Mouse (Mus musculus) CH12.LX (cell line): ENCODE results near the gene Cask.
A peak's percentile ranks its signal among the peaks of the same experiment; 100 is the strongest.

ENCODE experiments used
- CHD1 ChIP-seq: IDR thresholded peaks from 2 replicates; pipeline ENCODE4 v1.6.1; 2012; ENCODE audit warnings: low read depth, low read length, improper control_type of control experiment, inconsistent platforms
- CHD2 ChIP-seq: IDR thresholded peaks from 2 replicates; pipeline ENCODE4 v1.6.1; 2011; ENCODE audit warnings: low read length, improper control_type of control experiment
- CTCF ChIP-seq, 2 experiments: IDR thresholded peaks in 1 of 2; conservative IDR thresholded peaks in 1 of 2; 2 replicates each; pipeline ENCODE4 v1.5.1; 2011 to 2012; ENCODE audit warnings: low read depth in 2 of 2, low read length in 2 of 2, improper control_type of control experiment in 1 of 2, inconsistent platforms in 1 of 2, mild to moderate bottlenecking in 1 of 2, moderate library complexity in 1 of 2
- HCFC1 ChIP-seq: IDR thresholded peaks from 2 replicates; pipeline ENCODE4 v1.6.1; 2012; ENCODE audit warnings: low read depth, mild to moderate bottlenecking, inconsistent platforms, low read length, improper control_type of control experiment
- KAT2A ChIP-seq: IDR thresholded peaks from 2 replicates; pipeline ENCODE4 v1.6.1; 2012; ENCODE audit warnings: low read length, improper control_type of control experiment, inconsistent platforms; ENCODE audit not compliant: insufficient replicate concordance
- MAFK ChIP-seq: IDR thresholded peaks from 2 replicates; pipeline ENCODE4 v1.6.1; 2011; ENCODE audit warnings: low read length, improper control_type of control experiment; ENCODE audit not compliant: insufficient replicate concordance
- MAX ChIP-seq: IDR thresholded peaks from 2 replicates; pipeline ENCODE4 v1.6.1; 2011; ENCODE audit warnings: low read length, improper control_type of control experiment
- PAX5 ChIP-seq: IDR thresholded peaks from 2 replicates; pipeline ENCODE4 v1.6.1; 2012; ENCODE audit warnings: low read length, inconsistent platforms, mixed read lengths
- POLR2A ChIP-seq: IDR thresholded peaks from 2 replicates; pipeline ENCODE4 v1.6.1; 2011; ENCODE audit warnings: low read depth, mild to moderate bottlenecking, improper control_type of control experiment, low read length
- RAD21 ChIP-seq: IDR thresholded peaks from 2 replicates; pipeline ENCODE4 v1.6.1; 2011; ENCODE audit warnings: low read depth, mild to moderate bottlenecking, low read length, improper control_type of control experiment, moderate library complexity
- SMC3 ChIP-seq: IDR thresholded peaks from 2 replicates; pipeline ENCODE4 v1.6.1; 2011; ENCODE audit warnings: low read depth, low read length, improper control_type of control experiment
- ZC3H11A ChIP-seq: IDR thresholded peaks from 2 replicates; pipeline ENCODE4 v1.6.1; 2012; ENCODE audit warnings: low read depth, mild to moderate bottlenecking, inconsistent platforms, low read length, improper control_type of control experiment

GRCm38 (mm10) chrX:13659201-13659890 is 191.8 kb downstream of the Cask start:
- TF ChIP-seq CTCF (conservative IDR thresholded peaks at IDR 0.05 in 1 of 2, IDR thresholded peaks at IDR 0.05 in 1 of 2; ENCODE audit: low read depth in 2 of 2, low read length in 2 of 2) (no peak), HCFC1 (no peak), PAX5 (no peak), SMC3 (no peak), MAX (peak; percentile 36; the same call in 1 of the 2 replicates), MAFK (no peak), POLR2A (no peak), RAD21 (no peak), ZC3H11A (no peak), CHD1 (no peak), CHD2 (no peak), KAT2A (no peak)
